Mouse (Mus musculus) MEL (cell line): ENCODE data around the gene Ncam1. TPM values are rescaled to one million over a fixed set of nuclear protein-coding genes. Genes with fewer than 3 reads are reported as not detected.

Source experiments
- DNase-seq: peaks from one replicate; pipeline ENCODE4 v3.0.0; 2011; ENCODE audit warnings: low read depth, low spot score
- H3K27ac ChIP-seq: 2 replicates; pipeline ENCODE4 v1.5.1; 2012; ENCODE audit warnings: low read depth, mild to moderate bottlenecking, control low read depth, low read length, moderate library complexity; ENCODE audit not compliant: control insufficient read depth
- H3K27me3 ChIP-seq, 2 experiments: fragments of 150-350 bp in 1 of 2; sonication (generic) in 1 of 2; 2 replicates each; pipeline ENCODE4 v1.6.1; 2012; ENCODE audit warnings: low read length in 2 of 2, mild to moderate bottlenecking in 2 of 2, improper control_type of control experiment in 1 of 2, moderate library complexity in 1 of 2; ENCODE audit not compliant: insufficient read depth in 2 of 2, control insufficient read depth in 1 of 2
- H3K36me3 ChIP-seq, 2 experiments: 2 replicates each; pipeline ENCODE4 v1.6.1; 2012 to 2014; ENCODE audit warnings: low read length in 2 of 2, improper control_type of control experiment in 1 of 2, inconsistent platforms in 1 of 2, mild to moderate bottlenecking in 1 of 2; ENCODE audit not compliant: insufficient read depth in 2 of 2, control insufficient read depth in 1 of 2
- H3K4me1 ChIP-seq, 2 experiments: fragments of 150-350 bp in 1 of 2; sonication (generic) in 1 of 2; 2 replicates each; pipeline ENCODE4 v1.6.1; 2012; ENCODE audit warnings: low read length in 2 of 2, improper control_type of control experiment in 1 of 2, mild to moderate bottlenecking in 1 of 2; ENCODE audit not compliant: insufficient read depth in 2 of 2, control insufficient read depth in 1 of 2
- H3K4me3 ChIP-seq, 2 experiments: fragments of 150-350 bp in 1 of 2; sonication (generic) in 1 of 2; 2 replicates each; pipeline ENCODE4 v1.5.1; 2012; ENCODE audit warnings: low read depth in 2 of 2, low read length in 2 of 2, mild to moderate bottlenecking in 2 of 2, moderate library complexity in 2 of 2, control low read depth in 1 of 2, improper control_type of control experiment in 1 of 2; ENCODE audit not compliant: control insufficient read depth in 1 of 2, insufficient read depth in 1 of 2
- H3K79me2 ChIP-seq: 2 replicates; pipeline ENCODE4 v1.6.1; 2012; ENCODE audit warnings: mild to moderate bottlenecking, low read length, moderate library complexity; ENCODE audit not compliant: control insufficient read depth, poor library complexity, insufficient read depth
- H3K9ac ChIP-seq: 2 replicates; pipeline ENCODE4 v1.6.1; 2012; ENCODE audit warnings: low read depth, mild to moderate bottlenecking, control low read depth, low read length, moderate library complexity; ENCODE audit not compliant: control insufficient read depth, poor library complexity, severe bottlenecking
- H3K9me3 ChIP-seq: fragments of 150-350 bp; sonication (generic); replicated peaks from 2 replicates; pipeline ENCODE4 v1.6.1; 2012; ENCODE audit warnings: mild to moderate bottlenecking, low read length, improper control_type of control experiment, moderate library complexity; ENCODE audit not compliant: insufficient read depth
- GABPA ChIP-seq: IDR thresholded peaks from 2 replicates; pipeline ENCODE4 v1.6.1; 2012; ENCODE audit warnings: low read depth, mild to moderate bottlenecking, inconsistent platforms, low read length, improper control_type of control experiment, moderate library complexity
- GATA1 ChIP-seq: IDR thresholded peaks from 2 replicates; pipeline ENCODE4 v1.6.1; 2011; ENCODE audit warnings: low read depth, low read length, improper control_type of control experiment
- JUND ChIP-seq: IDR thresholded peaks from 2 replicates; pipeline ENCODE4 v1.6.1; 2011; ENCODE audit warnings: low read depth, mild to moderate bottlenecking, improper control_type of control experiment, low read length
- MAZ ChIP-seq: IDR thresholded peaks from 2 replicates; pipeline ENCODE4 v1.6.1; 2012; ENCODE audit warnings: low read depth, mild to moderate bottlenecking, inconsistent platforms, low read length, improper control_type of control experiment
- MXI1 ChIP-seq: IDR thresholded peaks from 2 replicates; pipeline ENCODE4 v1.6.1; 2011; ENCODE audit warnings: mild to moderate bottlenecking, low read depth, low read length, improper control_type of control experiment
- MYC ChIP-seq: IDR thresholded peaks from 2 replicates; pipeline ENCODE4 v1.6.1; 2011; ENCODE audit warnings: low read depth, mild to moderate bottlenecking, low read length, improper control_type of control experiment, moderate library complexity
- NRF1 ChIP-seq: IDR thresholded peaks from 2 replicates; pipeline ENCODE4 v1.6.1; 2014; ENCODE audit warnings: low read depth, mild to moderate bottlenecking, inconsistent platforms, low read length, improper control_type of control experiment, moderate library complexity; ENCODE audit not compliant: poor library complexity, insufficient read depth, severe bottlenecking
- POLR2A ChIP-seq, 2 experiments: IDR thresholded peaks; 2 replicates each; pipeline ENCODE4 v1.6.1; 2011 to 2012; ENCODE audit warnings: low read length in 2 of 2, mild to moderate bottlenecking in 2 of 2, control low read depth in 1 of 2, improper control_type of control experiment in 1 of 2, low read depth in 1 of 2, moderate library complexity in 1 of 2; ENCODE audit not compliant: control insufficient read depth in 1 of 2, insufficient read depth in 1 of 2, poor library complexity in 1 of 2
- SMC3 ChIP-seq: IDR thresholded peaks from 2 replicates; pipeline ENCODE4 v1.6.1; 2011; ENCODE audit warnings: low read depth, low read length, improper control_type of control experiment
- TCF12 ChIP-seq: IDR thresholded peaks from 2 replicates; pipeline ENCODE4 v1.6.1; 2014; ENCODE audit warnings: low read depth, mild to moderate bottlenecking, inconsistent platforms, low read length, improper control_type of control experiment, moderate library complexity
- USF2 ChIP-seq, 2 experiments: IDR thresholded peaks; 2 replicates each; pipeline ENCODE4 v1.6.1; 2011 to 2012; ENCODE audit warnings: improper control_type of control experiment in 2 of 2, low read length in 2 of 2, borderline replicate concordance in 1 of 2, inconsistent platforms in 1 of 2, low read depth in 1 of 2, mild to moderate bottlenecking in 1 of 2; ENCODE audit not compliant: insufficient read depth in 1 of 2
- ZC3H11A ChIP-seq: IDR thresholded peaks from 2 replicates; pipeline ENCODE4 v1.6.1; 2012; ENCODE audit warnings: low read depth, mild to moderate bottlenecking, inconsistent platforms, low read length, improper control_type of control experiment
- ZMIZ1 ChIP-seq: IDR thresholded peaks from 2 replicates; pipeline ENCODE4 v1.6.1; 2012; ENCODE audit warnings: low read depth, mild to moderate bottlenecking, inconsistent platforms, low read length, improper control_type of control experiment, moderate library complexity
- polyA plus RNA-seq, 2 experiments: library from polyadenylated mRNA; stranded (reverse) in 1 of 2; unstranded in 1 of 2; fragments of >175 nt in 1 of 2; fragments of >200 nt in 1 of 2; gene quantifications; 2 replicates each; pipeline versions ENCODE4 v1.2.1 to v1.2.4; 2012; ENCODE audit warnings: low replicate concordance in 2 of 2, low read depth in 1 of 2; ENCODE audit not compliant: insufficient read length in 2 of 2, insufficient read depth in 1 of 2, missing spikeins in 1 of 2
- total RNA-seq: library from RNA; depleted of rRNA; stranded (reverse); fragments of 300-350 nt; gene quantifications from 2 replicates; pipeline ENCODE4 v1.2.3, GENCODE M21; 2012

The Ncam1 gene
- total and polyA plus RNA-seq, 3 experiments, result not detected

DNA sequence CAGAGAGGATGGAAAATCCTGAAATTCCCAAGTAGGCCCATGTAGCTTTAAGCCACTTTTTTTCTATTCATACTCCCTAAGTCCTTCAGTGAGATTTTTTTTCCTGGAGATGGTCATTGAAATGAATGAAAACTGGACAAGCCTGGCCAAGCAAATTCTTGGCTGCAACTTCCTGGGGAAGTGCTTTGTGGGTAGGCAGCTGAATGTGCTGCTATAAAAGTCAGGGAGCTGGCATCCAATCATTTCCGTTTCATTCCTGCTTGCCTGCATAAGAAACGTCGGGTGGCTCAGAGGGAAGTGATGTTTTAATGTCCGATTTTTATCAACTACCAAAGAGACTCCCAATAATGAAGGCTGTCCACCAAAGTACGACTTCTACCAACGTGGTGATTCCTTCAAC is 61.6 kb downstream of the Ncam1 start:
- Histone ChIP-seq H3K4me3 (no peak overlapping the region), H3K9ac (no peak overlapping the region), H3K79me2 (no peaks in the 10 kb centered on the region), H3K36me3 (no peaks in the 10 kb centered on the region), H3K4me1 (no peaks in the 10 kb centered on the region), H3K9me3 (no peaks in the 10 kb centered on the region), H3K27ac (no peak overlapping the region), H3K27me3 (no peaks in the 10 kb centered on the region)
- no peak for DNase-seq
- no peak for TF ChIP-seq GABPA
- no peak for TF ChIP-seq ZMIZ1
- TF ChIP-seq JUND, result no peak
- no peak for TF ChIP-seq NRF1
- TF ChIP-seq SMC3, result no peak
- TF ChIP-seq POLR2A (IDR thresholded peaks at IDR 0.05; ENCODE audit: control insufficient read depth in 1 of 2, insufficient read depth in 1 of 2, low read depth in 1 of 2, low read length in 2 of 2, poor library complexity in 1 of 2), result no peak
- TF ChIP-seq MXI1, result no peak
- TF ChIP-seq MAZ, result no peak

DNA sequence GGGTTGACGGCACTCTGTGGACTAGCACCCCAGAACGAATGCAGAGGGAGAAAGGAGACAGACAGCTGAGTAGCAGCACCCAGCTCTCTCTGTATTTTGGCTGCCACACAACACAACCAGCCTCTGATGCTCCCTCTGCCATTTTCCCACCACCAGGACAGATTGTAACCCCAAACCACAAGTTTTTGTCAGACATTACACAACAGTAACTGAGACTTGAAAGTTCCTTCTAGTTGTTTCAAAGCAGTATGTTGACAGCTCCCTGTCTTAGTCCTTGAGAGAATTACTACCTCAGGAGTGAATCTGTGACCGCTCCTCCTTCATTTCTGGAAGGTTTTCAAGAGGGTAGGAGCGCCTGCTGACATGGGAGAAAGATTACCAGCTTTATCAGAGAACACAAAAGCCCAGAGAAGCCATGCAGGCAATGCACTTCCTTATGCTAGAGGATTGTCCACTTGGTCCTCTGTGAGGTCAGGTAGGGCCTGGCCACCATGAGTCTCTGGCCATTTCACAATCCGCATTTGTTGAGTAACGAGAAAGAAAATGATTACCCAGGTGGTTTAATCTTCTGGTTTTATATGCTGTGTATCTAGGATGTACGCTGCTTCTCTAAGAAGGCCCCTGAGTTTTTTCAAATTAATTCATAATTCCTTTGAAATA is 64.2 kb downstream of the Ncam1 start:
- Histone ChIP-seq H3K4me3 (no peak overlapping the region), H3K9ac (no peak overlapping the region), H3K4me1 (no peaks in the 10 kb centered on the region), H3K9me3 (no peaks in the 10 kb centered on the region), H3K27ac (no peak overlapping the region), H3K36me3 (no peaks in the 10 kb centered on the region), H3K27me3 (no peaks in the 10 kb centered on the region), H3K79me2 (no peaks in the 10 kb centered on the region)
- DNase-seq, result no peak
- TF ChIP-seq MYC (no peak), GATA1 (no peak), USF2 (IDR thresholded peaks at IDR 0.05; ENCODE audit: borderline replicate concordance in 1 of 2, insufficient read depth in 1 of 2, low read depth in 1 of 2, low read length in 2 of 2) (no peak), GABPA (no peak), ZC3H11A (no peak), TCF12 (no peak)
- TF ChIP-seq, all 39 proteins: peak for 0

DNA sequence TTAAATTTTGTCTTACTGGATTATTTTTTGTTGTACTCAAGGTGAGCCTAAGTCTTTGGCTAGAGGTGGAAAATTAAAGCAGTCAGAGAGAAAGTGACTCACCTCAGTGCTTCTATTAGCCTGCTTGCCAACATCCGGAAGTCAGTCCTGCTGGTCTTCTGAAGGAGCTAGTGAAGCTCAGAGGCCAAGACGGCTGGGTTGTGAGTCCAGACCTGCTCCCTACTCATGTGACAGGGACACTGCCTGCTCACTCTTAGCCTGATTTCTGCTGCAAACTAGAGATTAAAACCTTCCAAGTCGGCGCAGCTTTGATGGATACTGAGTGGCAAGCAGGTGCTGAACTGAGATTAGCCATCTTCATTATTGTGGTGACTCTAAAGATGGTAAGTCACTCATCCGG is 65.0 kb downstream of the Ncam1 start:
- H3K79me2 ChIP-seq, result no peaks in the 10 kb centered on the region
- no peak overlapping the region for H3K4me3 ChIP-seq
- no peaks in the 10 kb centered on the region for H3K36me3 ChIP-seq
- H3K27ac ChIP-seq, result no peak overlapping the region
- no peaks in the 10 kb centered on the region for H3K9me3 ChIP-seq
- no peak for DNase-seq
- no peak overlapping the region for H3K9ac ChIP-seq
- TF ChIP-seq USF2 (IDR thresholded peaks at IDR 0.05; ENCODE audit: borderline replicate concordance in 1 of 2, insufficient read depth in 1 of 2, low read depth in 1 of 2, low read length in 2 of 2), result no peak
- TF ChIP-seq ZC3H11A, result no peak
- TF ChIP-seq, all 39 proteins: peak for 0
- H3K4me1 ChIP-seq, result no peaks in the 10 kb centered on the region
- H3K27me3 ChIP-seq, result no peaks in the 10 kb centered on the region
